Mouse (Mus musculus): Measurements from ENCODE around the gene Chrdl2. TPM values are rescaled to one million over a fixed set of nuclear protein-coding genes. Genes with fewer than 3 reads are reported as not detected.

Chrdl2 gene
- 3.9 TPM for polyA plus RNA-seq (2014; fragmentation: Illumina TruSeq; extraction: RNeasy Lipid Tissue Mini Kit (QIAGEN cat#74804); ENCODE audit: low read depth, low replicate concordance)

GRCm38 (mm10) chr7:100005790-100006189, at the start of gene Chrdl2:
Chrdl2 (plus strand) TSS chr7:100006172.

DNA sequence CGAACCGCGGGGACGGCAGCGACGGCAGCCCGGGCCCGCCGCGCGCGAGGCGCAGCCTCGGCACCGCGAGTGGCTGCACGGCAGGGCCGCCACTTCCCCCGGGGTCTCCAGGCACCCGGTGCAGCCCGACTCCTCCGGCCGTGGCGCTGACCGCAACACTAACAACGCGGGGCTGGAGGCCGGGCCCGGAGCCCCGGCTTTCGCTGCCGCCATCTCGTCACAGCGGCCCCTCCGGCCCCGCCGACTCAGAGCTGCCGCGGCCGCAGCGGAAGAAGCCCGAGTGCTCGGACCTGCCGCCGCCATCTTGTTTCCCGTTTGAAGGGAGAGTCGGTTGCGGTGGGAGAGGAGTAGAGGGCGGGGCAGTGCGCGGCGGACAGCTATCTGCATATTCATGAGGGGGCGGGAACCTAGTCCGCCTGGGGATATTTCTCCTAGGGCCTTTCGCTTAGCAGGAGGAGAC, 25.8 kb upstream of the Chrdl2 start, which contains the start of gene Rnf169:
Gene Rnf169 (minus strand): TSS at position 317 of the 460 bp plus-strand sequence.

Other genes with a start within 250 kb of the Chrdl2 start
- gene Olfr521, start 242.7 kb upstream of the Chrdl2 start, polyA plus RNA-seq (2014; fragmentation: Illumina TruSeq; extraction: RNeasy Lipid Tissue Mini Kit (QIAGEN cat#74804); ENCODE audit: low read depth, low replicate concordance), result not detected
- gene Neu3, start 177.8 kb upstream of the Chrdl2 start, polyA plus RNA-seq (2014; fragmentation: Illumina TruSeq; extraction: RNeasy Lipid Tissue Mini Kit (QIAGEN cat#74804); ENCODE audit: low read depth, low replicate concordance), result 5.4 TPM
- 6.9 TPM for gene Xrra1, start 147.1 kb upstream of the Chrdl2 start, polyA plus RNA-seq (2014; fragmentation: Illumina TruSeq; extraction: RNeasy Lipid Tissue Mini Kit (QIAGEN cat#74804); ENCODE audit: low read depth, low replicate concordance)
- 215 TPM for gene Spcs2, start 142.7 kb upstream of the Chrdl2 start, polyA plus RNA-seq (2014; fragmentation: Illumina TruSeq; extraction: RNeasy Lipid Tissue Mini Kit (QIAGEN cat#74804); ENCODE audit: low read depth, low replicate concordance)
- gene Rnf169, start 25.7 kb upstream of the Chrdl2 start, polyA plus RNA-seq (2014; fragmentation: Illumina TruSeq; extraction: RNeasy Lipid Tissue Mini Kit (QIAGEN cat#74804); ENCODE audit: low read depth, low replicate concordance), result 8.0 TPM
- gene Pold3, start 115.4 kb downstream of the Chrdl2 start, polyA plus RNA-seq (2014; fragmentation: Illumina TruSeq; extraction: RNeasy Lipid Tissue Mini Kit (QIAGEN cat#74804); ENCODE audit: low read depth, low replicate concordance), result 18.3 TPM
- 10.1 TPM for gene Lipt2, start 153.1 kb downstream of the Chrdl2 start, polyA plus RNA-seq (2014; fragmentation: Illumina TruSeq; extraction: RNeasy Lipid Tissue Mini Kit (QIAGEN cat#74804); ENCODE audit: low read depth, low replicate concordance)
- 12.2 TPM for gene Kcne3, start 170.3 kb downstream of the Chrdl2 start, polyA plus RNA-seq (2014; fragmentation: Illumina TruSeq; extraction: RNeasy Lipid Tissue Mini Kit (QIAGEN cat#74804); ENCODE audit: low read depth, low replicate concordance)
- 7.0 TPM for gene Pgm2l1, start 221.2 kb downstream of the Chrdl2 start, polyA plus RNA-seq (2014; fragmentation: Illumina TruSeq; extraction: RNeasy Lipid Tissue Mini Kit (QIAGEN cat#74804); ENCODE audit: low read depth, low replicate concordance)